Mouse (Mus musculus) ES-E14 (cell line): ENCODE results near the gene Tanc1. TPM values are rescaled to one million over a fixed set of nuclear protein-coding genes. Genes with fewer than 3 reads are reported as not detected.

Source experiments
- DNase-seq: peaks from one replicate; pipeline ENCODE4 v3.0.0-alpha.2; 2013; ENCODE audit warnings: low read depth, low spot score
- H3K27ac ChIP-seq: 2 replicates; pipeline ENCODE4 v1.5.1; 2012; ENCODE audit warnings: low read depth, mild to moderate bottlenecking, low read length, moderate library complexity, mixed read lengths; ENCODE audit not compliant: poor library complexity, insufficient read depth, severe bottlenecking
- H3K36me3 ChIP-seq: 2 replicates; pipeline ENCODE4 v1.6.1; 2012; ENCODE audit warnings: mild to moderate bottlenecking, low read length, moderate library complexity, mixed read lengths; ENCODE audit not compliant: control insufficient read depth, poor library complexity, insufficient read depth, severe bottlenecking
- H3K4me1 ChIP-seq, 2 experiments: fragments of 150-350 bp in 1 of 2; sonication (generic) in 1 of 2; 2 replicates each; pipeline ENCODE4 v1.6.1; 2012; ENCODE audit warnings: low read length in 2 of 2, mild to moderate bottlenecking in 1 of 2, mixed read lengths in 1 of 2; ENCODE audit not compliant: control insufficient read depth in 2 of 2, insufficient read depth in 2 of 2, poor library complexity in 1 of 2
- H3K4me3 ChIP-seq, 2 experiments: fragments of 150-350 bp in 1 of 2; sonication (generic) in 1 of 2; 2 replicates each; pipeline ENCODE4 v1.5.1; 2012; ENCODE audit warnings: low read length in 2 of 2, low read depth in 1 of 2, mild to moderate bottlenecking in 1 of 2, mixed read lengths in 1 of 2; ENCODE audit not compliant: insufficient read depth in 1 of 2, poor library complexity in 1 of 2, severe bottlenecking in 1 of 2
- H3K9ac ChIP-seq: 2 replicates; pipeline ENCODE4 v1.6.1; 2012; ENCODE audit warnings: low read depth, mild to moderate bottlenecking, low read length, mixed read lengths; ENCODE audit not compliant: poor library complexity, insufficient read depth, severe bottlenecking
- H3K9me3 ChIP-seq: fragments of 150-350 bp; sonication (generic); 2 replicates; pipeline ENCODE4 v1.6.1; 2012; ENCODE audit warnings: low read depth, mild to moderate bottlenecking, low read length; ENCODE audit not compliant: control insufficient read depth, insufficient read depth
- CHD2 ChIP-seq: IDR thresholded peaks from 2 replicates; pipeline ENCODE4 v1.6.1; 2014; ENCODE audit warnings: mild to moderate bottlenecking, low read depth, low read length, inconsistent platforms
- HCFC1 ChIP-seq: IDR thresholded peaks from 2 replicates; pipeline ENCODE4 v1.6.1; 2012; ENCODE audit warnings: low read length, inconsistent platforms, borderline replicate concordance; ENCODE audit not compliant: insufficient read depth
- MAFK ChIP-seq: IDR thresholded peaks from 2 replicates; pipeline ENCODE4 v1.6.1; 2014; ENCODE audit warnings: mild to moderate bottlenecking, low read depth, low read length, inconsistent platforms; ENCODE audit not compliant: insufficient read depth
- ZC3H11A ChIP-seq: IDR thresholded peaks from 2 replicates; pipeline ENCODE4 v1.6.1; 2012; ENCODE audit warnings: low read depth, mild to moderate bottlenecking, inconsistent platforms, low read length, borderline replicate concordance
- ZNF384 ChIP-seq: IDR thresholded peaks from 2 replicates; pipeline ENCODE4 v1.6.1; 2012; ENCODE audit warnings: low read depth, low read length, inconsistent platforms
- in situ Hi-C, 2 experiments: fragments of 600-800 bp; cut with MboI; formaldehyde crosslinking; loops; one replicate each; pipeline ENCODE4 v1.15.1; 2025; ENCODE audit warnings: low sequenced_read_pairs in 2 of 2, inconsistent platforms in 1 of 2; ENCODE audit not compliant: unreplicated experiment in 2 of 2
- total RNA-seq: library from RNA; depleted of rRNA; stranded (reverse); fragments of 300-350 nt; gene quantifications from 2 replicates; pipeline ENCODE4 v1.2.3, GENCODE M21; 2012

Tanc1 gene
- total RNA-seq, 1 experiment: 28.2 TPM

DNA sequence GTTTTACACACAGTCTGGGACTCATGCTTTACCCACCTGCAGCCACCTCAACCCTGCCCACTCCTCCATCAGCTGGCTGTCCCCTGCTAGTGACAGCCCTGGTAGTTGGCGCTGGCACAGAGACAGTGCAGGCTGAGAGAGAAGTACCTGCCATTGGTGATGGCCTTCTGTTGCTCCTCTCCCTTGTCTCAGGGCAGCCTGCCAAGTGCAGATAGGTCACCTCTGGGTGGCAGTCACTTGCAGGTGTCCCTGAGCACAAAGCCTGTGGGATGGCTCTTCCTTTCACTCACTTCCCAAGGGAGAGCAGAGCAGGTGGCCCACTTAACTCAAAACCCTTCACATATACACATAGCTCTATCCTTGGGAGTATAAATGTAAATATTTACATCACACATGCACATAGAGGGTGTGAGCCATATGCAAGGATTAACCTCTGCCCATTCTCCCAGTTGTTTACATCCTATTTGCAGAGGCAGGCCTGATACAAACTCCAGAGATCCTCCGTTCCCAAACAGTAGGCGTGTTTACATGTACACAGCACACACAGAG lies 106.0 kb downstream of the Tanc1 start:
- Histone ChIP-seq H3K27ac (no peak overlapping the region), H3K36me3 (no peaks in the 10 kb centered on the region), H3K4me1 (peaks cover 0 to 10% of the 10 kb centered on the region in 2 experiments; a peak in 1 of 4 replicates), H3K9me3 (no peaks in the 10 kb centered on the region), H3K9ac (no peak overlapping the region), H3K4me3 (no peak overlapping the region)
- in situ Hi-C loops: no loop called here
- DNase-seq: no peak
- no peak for TF ChIP-seq ZC3H11A
- TF ChIP-seq HCFC1: no peak
- no peak for TF ChIP-seq MAFK
- TF ChIP-seq ZNF384: no peak
- TF ChIP-seq CHD2: no peak

DNA sequence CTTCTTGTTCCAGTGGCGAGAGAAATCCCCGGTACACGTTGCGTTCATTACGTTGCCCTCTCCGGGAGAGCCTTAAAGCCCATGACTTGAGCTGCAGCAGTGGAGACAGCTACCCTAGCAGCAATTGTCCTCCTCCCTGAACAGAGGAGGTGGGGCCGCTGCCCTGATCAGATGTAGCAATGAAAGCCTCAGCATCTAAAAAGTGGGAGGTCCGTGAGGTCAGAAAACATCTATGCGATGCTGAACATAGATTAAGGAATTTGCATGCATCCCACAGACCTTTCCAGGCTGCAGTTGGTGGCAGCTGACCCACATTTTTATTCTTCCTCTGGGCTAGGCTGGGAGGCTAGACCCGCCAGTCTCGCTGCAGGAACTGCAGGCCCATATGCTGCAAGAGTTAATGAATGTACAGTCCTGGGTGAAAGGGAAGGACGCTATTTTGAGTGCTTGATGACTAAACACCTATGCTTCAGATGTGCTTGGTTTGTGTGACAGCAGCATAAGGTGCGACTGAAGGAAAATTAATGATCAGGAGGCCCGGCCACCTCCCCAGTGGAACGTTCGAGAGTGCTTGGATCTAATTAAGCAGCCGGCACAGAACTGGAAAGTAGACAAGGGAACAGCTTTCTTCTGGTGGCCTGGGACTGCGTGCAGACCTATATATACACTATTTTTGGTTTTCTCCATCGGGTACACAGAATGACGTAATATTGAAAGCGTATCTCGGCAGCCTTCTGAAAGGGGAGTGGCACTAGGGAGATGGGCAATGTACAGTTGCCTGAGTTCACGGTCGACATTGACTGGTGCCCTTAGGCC lies 107.0 kb downstream of the Tanc1 start:
- TF ChIP-seq ZNF384 (no peak), MAFK (no peak), HCFC1 (no peak), CHD2 (no peak), ZC3H11A (no peak)
- Histone ChIP-seq H3K27ac (no peak overlapping the region), H3K4me3 (no peak overlapping the region), H3K36me3 (no peaks in the 10 kb centered on the region), H3K9me3 (no peaks in the 10 kb centered on the region), H3K4me1 (peaks cover 0 to 11% of the 10 kb centered on the region in 2 experiments; a peak in 1 of 4 replicates), H3K9ac (no peak overlapping the region)
- in situ Hi-C loops: no loop called here
- DNase-seq: no peak

GRCm38 (mm10) chr2:59719831-59720230 lies 108.0 kb downstream of the Tanc1 start:
- DNase-seq: no peak
- Histone ChIP-seq H3K9me3 (no peaks in the 10 kb centered on the region), H3K27ac (no peak overlapping the region), H3K4me1 (peaks cover under 1 to 11% of the 10 kb centered on the region in 2 experiments; a peak in 2 of 4 replicates), H3K4me3 (no peak overlapping the region), H3K36me3 (no peaks in the 10 kb centered on the region), H3K9ac (no peak overlapping the region)
- TF ChIP-seq ZC3H11A (no peak), ZNF384 (no peak), MAFK (no peak), HCFC1 (no peak), CHD2 (no peak)
- in situ Hi-C loops: no loop called here

DNA sequence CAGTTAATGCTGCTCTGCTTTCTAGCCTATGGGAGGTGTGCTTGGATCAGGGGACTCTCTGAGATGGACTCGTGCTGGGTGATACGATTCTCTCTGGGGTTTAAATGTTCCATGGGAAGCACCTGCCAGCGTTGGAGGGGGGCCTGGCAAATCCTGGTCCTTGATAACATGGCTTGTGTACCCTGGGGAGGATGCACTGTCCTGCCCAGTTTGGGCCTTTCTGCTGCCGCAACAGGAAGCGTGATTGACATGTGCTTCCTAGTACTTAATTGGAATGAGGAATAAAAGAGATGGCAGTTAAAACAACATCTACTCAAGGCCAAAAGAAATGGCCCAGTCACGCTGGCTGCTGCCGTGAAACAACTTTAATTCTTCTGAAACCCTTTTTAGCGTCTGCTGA lies 109.3 kb downstream of the Tanc1 start:
- no peak for DNase-seq
- in situ Hi-C loops: no loop called here
- no peaks in the 10 kb centered on the region for H3K9me3 ChIP-seq
- no peak overlapping the region for H3K9ac ChIP-seq
- no peak for TF ChIP-seq ZC3H11A
- TF ChIP-seq CHD2: no peak
- TF ChIP-seq ZNF384: no peak
- TF ChIP-seq MAFK: no peak
- TF ChIP-seq HCFC1: no peak
- peaks cover 3% of the 10 kb centered on the region; the same call in 1 of the 2 replicates for H3K36me3 ChIP-seq
- no peak overlapping the region for H3K27ac ChIP-seq
- peaks cover 1 to 12% of the 10 kb centered on the region in 2 experiments; a peak in 2 of 4 replicates for H3K4me1 ChIP-seq
- no peak overlapping the region for H3K4me3 ChIP-seq
